In genomic region chr2:5510042-5510441, GRCm38 (mm10) we compare ENCODE assay signal across 15 mouse cellular contexts.
"Had no signal": no experiment of that assay in that cellular context is flagged by ENCODE, and none has a peak within 500 bp of the region (broad histone marks: within the 10 kb centered on the region; RNA-seq: fewer than 3 reads in every experiment).

No protein-coding gene starts in this region.

- H3K36me3 ChIP-seq: limb, embryonic 15.5 days; liver, embryonic 12.5 days; midbrain, embryonic 13.5 days; midbrain, embryonic 15.5 days; neural tube, embryonic 12.5 days; stomach, embryonic 15.5 days had no signal

- H3K4me1 ChIP-seq: liver, embryonic 12.5 days; megakaryocyte, embryonic 14.5 days; midbrain, embryonic 15.5 days; neural tube, embryonic 12.5 days; stomach, embryonic 15.5 days had no signal

- DNase-seq: right cerebral cortex, postnatal 14 days; thymus, adult 2 months; thymus, postnatal 25 days; thymus, postnatal 4 days had no signal

- H3K9ac ChIP-seq: limb, embryonic 15.5 days; liver, embryonic 12.5 days; liver, embryonic 14.5 days; midbrain, embryonic 13.5 days; midbrain, embryonic 15.5 days; neural tube, embryonic 12.5 days; stomach, embryonic 15.5 days had no signal

- H3K27me3 ChIP-seq: limb, embryonic 15.5 days; liver, embryonic 12.5 days; megakaryocyte, embryonic 14.5 days; midbrain, embryonic 13.5 days; midbrain, embryonic 15.5 days; neural tube, embryonic 12.5 days; stomach, embryonic 15.5 days had no signal

- H3K9me3 ChIP-seq: limb, embryonic 15.5 days; stomach, embryonic 15.5 days had no signal

- H3K27ac ChIP-seq: limb, embryonic 15.5 days; liver, embryonic 12.5 days; liver, embryonic 14.5 days; macrophage; midbrain, embryonic 13.5 days; midbrain, embryonic 15.5 days; neural tube, embryonic 12.5 days; stomach, embryonic 15.5 days; stomach, postnatal 0 days had no signal

- ATAC-seq: liver, embryonic 12.5 days; midbrain, embryonic 13.5 days; midbrain, embryonic 15.5 days had no signal

- H3K4me2 ChIP-seq: limb, embryonic 15.5 days; liver, embryonic 12.5 days; midbrain, embryonic 11.5 days; midbrain, embryonic 13.5 days; midbrain, embryonic 15.5 days; neural tube, embryonic 12.5 days; stomach, embryonic 15.5 days had no signal

- H3K4me3 ChIP-seq: limb, embryonic 15.5 days; liver, embryonic 12.5 days; megakaryocyte, embryonic 14.5 days; midbrain, embryonic 13.5 days; midbrain, embryonic 15.5 days; neural tube, embryonic 12.5 days; stomach, embryonic 15.5 days had no signal
